Mouse (Mus musculus): ENCODE data around the gene Tom1l2.

DNA sequence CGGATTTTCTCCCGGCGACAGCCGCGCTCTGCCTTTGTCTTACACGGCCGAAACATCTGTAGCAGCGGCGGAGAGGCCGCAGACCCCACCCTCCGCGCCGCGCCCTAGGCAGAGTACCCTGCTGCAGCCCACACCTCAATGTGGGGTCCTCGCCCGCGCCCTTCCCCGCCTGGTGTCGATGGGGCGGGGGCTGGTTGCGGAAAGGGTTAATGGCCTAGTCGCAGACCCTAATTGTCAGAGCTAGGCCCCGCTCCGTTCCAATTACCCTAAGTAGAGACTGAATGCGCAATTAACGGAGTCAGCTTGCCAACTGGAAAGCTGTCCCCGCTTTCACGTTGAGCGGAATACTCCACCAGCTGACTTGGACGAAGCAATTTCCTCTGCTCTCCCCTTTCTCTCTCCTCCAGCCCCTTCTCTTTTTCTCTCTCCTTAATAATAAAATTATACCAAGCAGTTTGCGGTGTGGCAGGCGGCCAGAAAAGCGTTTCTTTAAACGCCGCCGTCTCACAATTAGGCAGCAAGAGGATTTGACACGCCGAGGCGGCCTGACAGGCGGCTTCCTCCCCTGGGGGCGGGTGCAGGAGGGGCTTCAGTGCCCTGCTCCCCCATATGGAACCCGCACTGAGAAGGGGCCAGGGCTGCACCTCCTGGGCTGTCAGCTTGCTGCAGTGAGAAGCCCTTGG is 175.6 kb downstream of the Tom1l2 start:
- TF ChIP-seq POLR2A (IDR thresholded peaks at IDR 0.05; ENCODE audit: low read depth, low read length) (no peak), JUN (IDR thresholded peaks at IDR 0.05; ENCODE audit: insufficient read depth, low read depth, low read length) (no peak), CTCF (conservative IDR thresholded peaks at IDR 0.05 in 1 of 2, IDR thresholded peaks at IDR 0.05 in 1 of 2; ENCODE audit: low read depth in 2 of 2, low read length in 2 of 2) (no peak), MAFK (IDR thresholded peaks at IDR 0.05; ENCODE audit: insufficient replicate concordance, low read length) (no peak), USF1 (IDR thresholded peaks at IDR 0.05; ENCODE audit: low read depth, low read length) (no peak), MAX (IDR thresholded peaks at IDR 0.05; ENCODE audit: low read length) (no peak), ETS1 (conservative IDR thresholded peaks at IDR 0.05; ENCODE audit: low read depth, low read length) (no peak), TCF12 (IDR thresholded peaks at IDR 0.05; ENCODE audit: low read depth, low read length) (no peak)
